Comparison of ENCODE assay signal across 9 mouse cellular contexts in the genomic region with DNA sequence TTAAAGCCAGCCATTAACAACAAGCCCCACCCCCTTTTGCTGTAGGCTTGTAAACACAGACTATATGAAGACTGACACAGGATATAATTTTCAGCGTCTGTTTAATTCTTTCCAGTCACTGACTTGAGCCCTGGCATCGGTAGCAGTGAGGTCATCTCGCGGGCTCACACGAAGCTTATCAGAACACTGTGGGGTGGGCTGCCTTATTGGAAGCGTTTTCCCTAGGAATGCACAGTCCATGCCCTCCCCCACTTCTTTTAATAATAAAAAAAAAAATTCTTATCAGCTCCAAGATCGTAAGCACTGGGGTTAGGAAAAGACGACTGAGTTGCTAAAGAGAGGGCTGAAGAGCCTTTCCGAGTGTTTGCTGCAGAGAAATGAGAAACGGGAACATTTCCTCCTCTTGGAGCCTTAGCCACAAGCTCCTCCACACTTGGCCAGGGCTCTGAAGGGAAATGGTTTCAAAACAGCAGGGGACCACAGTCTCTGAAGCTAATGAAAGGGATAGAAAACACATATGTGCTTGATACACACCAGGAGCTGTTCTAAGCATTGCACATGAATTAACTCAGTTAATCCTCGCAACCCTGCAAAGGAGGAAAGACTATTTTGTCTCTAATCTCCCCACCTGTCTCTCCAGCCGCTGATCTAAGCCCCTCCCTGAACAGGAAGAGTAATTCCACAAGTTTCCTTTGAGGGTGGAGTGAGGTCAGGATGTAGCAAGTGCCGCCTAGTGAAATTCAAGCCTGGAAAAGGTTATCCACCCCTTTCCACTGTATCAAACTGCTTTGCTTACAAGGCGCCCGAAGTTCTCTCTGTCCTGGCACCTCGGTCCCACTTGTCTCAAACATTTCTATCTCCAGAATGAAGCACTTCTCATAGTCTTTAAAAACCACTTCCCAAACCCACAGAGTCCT. TPM values are rescaled to one million over a fixed set of nuclear protein-coding genes. Genes with fewer than 3 reads are reported as not detected.
DNase-seq lines count a peak whose midpoint lies in the region; ATAC-seq and TF ChIP-seq lines count a peak whose summit lies in the region.
"Had no signal": no experiment of that assay in that cellular context is flagged by ENCODE, and none has a peak within 500 bp of the region (broad histone marks: within the 10 kb centered on the region; RNA-seq: fewer than 3 reads in every experiment).

No protein-coding gene starts in this region.

- H3K36me3 ChIP-seq in neural tube, embryonic 13.5 days: no peaks in the 10 kb centered on the region
- no peaks in the 10 kb centered on the region for H3K36me3 ChIP-seq in heart, embryonic 10.5 days
- no peaks in the 10 kb centered on the region for H3K36me3 ChIP-seq in lung, embryonic 14.5 days (ENCODE audit: insufficient read depth)

- H3K4me1 ChIP-seq in neural tube, embryonic 13.5 days (replicated peaks): peaks cover 25% of the 10 kb centered on the region
- H3K4me1 ChIP-seq in heart, embryonic 10.5 days: peaks cover 13% of the 10 kb centered on the region; the same call in 1 of the 2 replicates
- H3K4me1 ChIP-seq in lung, embryonic 14.5 days (ENCODE audit: insufficient read depth): 0 out of 2 replicates have a peak, but pooled peaks cover 3% of the 10 kb centered on the region

- no peak overlapping the region for H3K4me2 ChIP-seq in neural tube, embryonic 13.5 days
- H3K4me2 ChIP-seq in lung, embryonic 14.5 days: peak overlapping the region; percentile 40

- no peak for DNase-seq in neural tube, embryonic 10.5 days (ENCODE audit: extremely low spot score, low spot score)
- DNase-seq in heart, embryonic 10.5 days (ENCODE audit: low spot score): no peak
- DNase-seq in lung, embryonic 14.5 days: peak; percentile 52
- no peak for DNase-seq in left cerebral cortex, postnatal 36 days (ENCODE audit: low spot score in 2 of 2)
- DNase-seq in layer of hippocampus, adult 8-10 months (ENCODE audit: low spot score in 2 of 2): no peak
- no peak for DNase-seq in adrenal gland, adult 2 months

- intact Hi-C loops in left cerebral cortex, postnatal 36 days (cut with DNase I): no loop called here

- no peak for TF ChIP-seq CTCF in lung, embryonic 14.5 days (IDR thresholded peaks at IDR 0.05; ENCODE audit: low read depth)

- no peak for ATAC-seq in neural tube, embryonic 13.5 days (ENCODE audit: low read depth)
- ATAC-seq in lung, embryonic 14.5 days (ENCODE audit: insufficient read depth): peak; percentile 70
- ATAC-seq in megakaryocyte-erythroid progenitor cell, adult 5-6 weeks (replicated peaks; ENCODE audit: low FRiP score, low TSS enrichment, poor library complexity, severe bottlenecking): no peak

- no peaks in the 10 kb centered on the region for H3K27me3 ChIP-seq in neural tube, embryonic 13.5 days
- H3K27me3 ChIP-seq in heart, embryonic 10.5 days (ENCODE audit: insufficient read depth, poor library complexity, severe bottlenecking): no peaks in the 10 kb centered on the region
- H3K27me3 ChIP-seq in lung, embryonic 14.5 days (ENCODE audit: insufficient read depth, low read length): no peaks in the 10 kb centered on the region

- H3K27ac ChIP-seq in neural tube, embryonic 13.5 days (replicated peaks): peak overlapping the region; percentile 20; the same call in 1 of the 2 replicates
- peak overlapping the region; percentile 48; the same call in 1 of the 2 replicates for H3K27ac ChIP-seq in heart, embryonic 10.5 days
- no peak overlapping the region for H3K27ac ChIP-seq in lung, embryonic 14.5 days (ENCODE audit: low read depth)

- H3K9ac ChIP-seq in neural tube, embryonic 13.5 days: no peak overlapping the region
- no peak overlapping the region for H3K9ac ChIP-seq in lung, embryonic 14.5 days

- H3K9me3 ChIP-seq in neural tube, embryonic 13.5 days: no peaks in the 10 kb centered on the region
- H3K9me3 ChIP-seq in heart, embryonic 10.5 days: no peaks in the 10 kb centered on the region
- H3K9me3 ChIP-seq in lung, embryonic 14.5 days (ENCODE audit: low read depth, low read length): no peaks in the 10 kb centered on the region

- no peak overlapping the region for H3K4me3 ChIP-seq in neural tube, embryonic 13.5 days
- peak overlapping the region; percentile 23 for H3K4me3 ChIP-seq in heart, embryonic 10.5 days
- no peak overlapping the region for H3K4me3 ChIP-seq in lung, embryonic 14.5 days (ENCODE audit: low read depth, low read length)

- 53% methylated on average over 16 of the region's 16 CpGs for WGBS in neural tube, embryonic 13.5 days
- 18% methylated on average over 16 of the region's 16 CpGs for WGBS in heart, embryonic 10.5 days
- WGBS in lung, embryonic 14.5 days: 12% methylated on average over 16 of the region's 16 CpGs

RNA-seq across cellular contexts. Expression of gene Tspan11, which starts 33.4 kb away (rescaled TPM):
- polyA plus RNA-seq in neural tube, embryonic 13.5 days (2015; fragmentation: Nextera tagmentation; extraction: Ambion mirVana): 9.8 and 14.7 TPM in 2 replicates
- polyA plus RNA-seq in heart, embryonic 10.5 days (2016; fragmentation: Nextera tagmentation; extraction: Ambion mirVana): 1.4 and 1.8 TPM in 2 replicates
- polyA plus RNA-seq in lung, embryonic 14.5 days (2014; fragmentation: Nextera tagmentation; extraction: Ambion mirVana): 21.7 and 22.5 TPM in 2 replicates
- total RNA-seq in megakaryocyte-erythroid progenitor cell, adult 5-6 weeks (2014; fragmentation: Nextera tagmentation): not detected in 2 replicates
- total RNA-seq in megakaryocyte-erythroid progenitor cell, adult 5-6 weeks (2017): not detected in 2 replicates
- 1 to 10 TPM; 6.2 to 7.9 TPM for total RNA-seq in left cerebral cortex, postnatal 36 days (2021)
- 1 to 10 TPM; 1.1 to 2.1 (median 1.9) TPM for total RNA-seq in layer of hippocampus, adult 8-10 months (2022)
- total RNA-seq in adrenal gland, adult 2 months (2021): 10 to 100 TPM in 1 of 2 experiments, 1 to 10 TPM in 1; 4.4 to 20.1 TPM
- 12.5 and 13.2 TPM in 2 replicates for polyA plus RNA-seq in adrenal gland, adult 2 months (2012; rRNA removed)
- total RNA-seq: hematopoietic stem cell, adult 5-6 weeks had no signal
